Mouse (Mus musculus) midbrain, postnatal 0 days (tissue): Measurements from ENCODE around the gene Zbtb16. TPM values are rescaled to one million over a fixed set of nuclear protein-coding genes. Genes with fewer than 3 reads are reported as not detected.

Experiments
- ATAC-seq: fragments of 200-750 bp; cut with Nextera tagmentation; 2 replicates; pipeline ENCODE4 v1.8.0; 2017; ENCODE audit warnings: moderate number of reproducible peaks, mild to moderate bottlenecking, moderate TSS enrichment, moderate library complexity; ENCODE audit not compliant: low FRiP score
- DNase-seq: peaks from one replicate; pipeline ENCODE4 v3.0.0-alpha.2; 2015; ENCODE audit warnings: low spot score
- H3K27ac ChIP-seq: fragments of 300-500 bp; sonication (generic); 2 replicates; pipeline ENCODE4 v1.5.1; 2014; ENCODE audit warnings: low read depth, mild to moderate bottlenecking, low read length, mixed read lengths
- H3K27me3 ChIP-seq: fragments of 300-500 bp; sonication (generic); 2 replicates; pipeline ENCODE4 v1.6.1; 2014; ENCODE audit warnings: low read length, control low read depth, mixed read lengths; ENCODE audit not compliant: insufficient read depth
- H3K36me3 ChIP-seq: fragments of 300-500 bp; sonication (generic); 2 replicates; pipeline ENCODE4 v1.6.1; 2014; ENCODE audit warnings: low read length, control low read depth, mixed read lengths; ENCODE audit not compliant: insufficient read depth
- H3K4me1 ChIP-seq: fragments of 300-500 bp; sonication (generic); 2 replicates; pipeline ENCODE4 v1.6.1; 2014; ENCODE audit warnings: mild to moderate bottlenecking, control low read depth, antibody characterized with exemption, low read length, mixed read lengths; ENCODE audit not compliant: insufficient read depth
- H3K4me2 ChIP-seq: fragments of 300-500 bp; sonication (generic); 2 replicates; pipeline ENCODE4 v1.6.1; 2014; ENCODE audit warnings: low read depth, mild to moderate bottlenecking, low read length, mixed read lengths; ENCODE audit not compliant: poor library complexity, severe bottlenecking
- H3K4me3 ChIP-seq: fragments of 300-500 bp; sonication (generic); 2 replicates; pipeline ENCODE4 v1.5.1; 2014; ENCODE audit warnings: low read depth, mild to moderate bottlenecking, low read length, moderate library complexity
- H3K9ac ChIP-seq: fragments of 300-500 bp; sonication (generic); replicated peaks from 2 replicates; pipeline ENCODE4 v1.6.1; 2014; ENCODE audit warnings: mild to moderate bottlenecking, low read length, moderate library complexity, mixed read lengths; ENCODE audit not compliant: poor library complexity, severe bottlenecking
- H3K9me3 ChIP-seq: fragments of 300-500 bp; sonication (generic); 2 replicates; pipeline ENCODE4 v1.6.1; 2016; ENCODE audit warnings: low read length, control low read depth
- CTCF ChIP-seq: IDR thresholded peaks from 2 replicates; pipeline ENCODE4 v1.5.1; 2016; ENCODE audit warnings: antibody characterized with exemption, mild to moderate bottlenecking
- WGBS: fragments of 180-500 bp; shearing (Covaris S2); extraction: QIAGEN DNeasy Blood & Tissue Kit; methylation state at CpG from one replicate; pipeline ENCODE4 v1.1.7; 2014; 5-methylcytosine and 5-hydroxymethylcytosine counted together
- polyA plus RNA-seq: library from polyadenylated mRNA; unstranded; fragments of >200 nt; fragmentation: Nextera tagmentation; extraction: Ambion mirVana; gene quantifications from 2 replicates; pipeline ENCODE4 v1.2.1, GENCODE M21; 2015
- total RNA-seq: library from RNA; depleted of rRNA; stranded (reverse); fragments of >200 nt; gene quantifications from 2 replicates; pipeline ENCODE4 v1.2.3, GENCODE M21; 2014; rRNA removed

Gene Zbtb16
- total and polyA plus RNA-seq, 2 experiments from 2014 or later = 6.1 to 8.3 TPM

DNA sequence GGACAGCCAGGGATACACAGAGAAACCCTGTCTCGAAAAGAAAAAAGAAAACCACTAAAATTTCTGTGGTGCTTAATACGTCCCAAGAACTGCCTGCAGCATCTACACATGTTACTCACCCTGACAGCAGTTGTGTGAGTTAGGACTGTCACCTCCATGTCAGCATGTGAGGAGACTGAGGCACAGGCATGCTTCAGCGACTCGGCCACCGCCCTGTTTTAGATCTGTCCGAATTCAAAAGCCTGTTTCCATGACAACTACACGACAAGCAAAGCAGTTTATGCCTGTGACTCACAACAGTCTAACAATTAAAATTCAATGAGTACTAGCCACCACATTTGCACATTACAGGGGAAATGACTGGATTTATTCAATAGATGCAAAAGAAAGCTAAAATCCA is 228.6 kb downstream of the Zbtb16 start:
- Histone ChIP-seq H3K4me1 (no peaks in the 10 kb centered on the region), H3K9ac (no peak overlapping the region), H3K27ac (no peak overlapping the region), H3K27me3 (no peaks in the 10 kb centered on the region), H3K9me3 (no peaks in the 10 kb centered on the region), H3K36me3 (no peaks in the 10 kb centered on the region), H3K4me2 (no peak overlapping the region), H3K4me3 (no peak overlapping the region)
- ATAC-seq (no peak), DNase-seq (peak; percentile 15)
- WGBS = 25% methylated on average over 7 of the region's 7 CpGs
- no peak for TF ChIP-seq CTCF

- Histone ChIP-seq H3K4me3 (no peak overlapping the region), H3K27ac (no peak overlapping the region), H3K9ac (no peak overlapping the region), H3K9me3 (no peaks in the 10 kb centered on the region), H3K4me1 (no peaks in the 10 kb centered on the region), H3K4me2 (no peak overlapping the region), H3K36me3 (no peaks in the 10 kb centered on the region), H3K27me3 (no peaks in the 10 kb centered on the region)
- DNase-seq = no peak
- 87% methylated on average over 7 of the region's 7 CpGs for WGBS
- TF ChIP-seq CTCF = no peak
- no peak for ATAC-seq
Observed at GRCm38 (mm10) chr9:48606171-48606570, 229.9 kb downstream of the Zbtb16 start.

GRCm38 (mm10) chr9:48605697-48606096 is 230.3 kb downstream of the Zbtb16 start:
- ATAC-seq = no peak
- no peak for TF ChIP-seq CTCF
- no peaks in the 10 kb centered on the region for H3K36me3 ChIP-seq
- no peak for DNase-seq
- no peaks in the 10 kb centered on the region for H3K9me3 ChIP-seq
- 88% methylated on average over 5 of the region's 5 CpGs for WGBS
- H3K4me3 ChIP-seq = no peak overlapping the region
- H3K9ac ChIP-seq = no peak overlapping the region
- H3K4me2 ChIP-seq = no peak overlapping the region
- no peaks in the 10 kb centered on the region for H3K27me3 ChIP-seq
- no peak overlapping the region for H3K27ac ChIP-seq
- no peaks in the 10 kb centered on the region for H3K4me1 ChIP-seq

DNA sequence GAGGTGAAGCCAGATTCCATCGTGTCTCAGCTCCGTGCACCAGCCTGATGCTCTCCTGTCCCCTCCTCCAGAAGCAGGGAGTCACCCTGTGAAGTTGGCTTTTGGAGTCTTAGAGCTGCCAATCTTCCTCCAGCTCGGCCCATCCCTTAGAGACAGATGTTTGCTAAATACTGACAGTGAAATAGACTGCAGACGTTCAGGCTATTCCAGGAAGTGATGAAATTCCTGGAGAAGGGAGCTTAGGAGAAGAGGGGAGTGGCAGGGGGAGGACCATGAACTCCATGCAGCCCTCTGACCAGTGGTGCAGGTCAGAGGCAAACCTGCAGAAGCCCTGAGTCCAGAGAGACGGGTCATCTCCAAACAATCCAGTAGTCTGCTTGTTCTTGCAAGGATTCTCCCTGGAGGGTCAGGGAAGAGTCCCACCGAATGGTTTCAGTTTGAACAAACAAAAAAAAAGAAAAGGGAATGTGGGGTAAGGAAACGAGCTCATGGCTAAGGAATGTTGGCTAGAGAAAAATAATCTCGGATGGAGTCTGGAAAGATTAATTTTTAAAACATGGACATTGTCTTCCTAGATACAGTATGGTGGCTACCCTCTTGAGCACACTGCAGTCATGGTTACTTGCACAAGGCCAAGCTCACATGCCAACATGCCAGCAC is 231.0 kb downstream of the Zbtb16 start, which contains the start of gene Nnmt:
Nnmt (minus strand) TSS at position 215 of the 660 bp plus-strand sequence.
- H3K9me3 ChIP-seq = no peaks in the 10 kb centered on the region
- H3K4me1 ChIP-seq = no peaks in the 10 kb centered on the region
- TF ChIP-seq CTCF = no peak
- no peak within 1 kb of the TSS for H3K27ac ChIP-seq
- no peak within 1 kb of the TSS for H3K9ac ChIP-seq
- DNase-seq (no peak), ATAC-seq (no peak)
- H3K4me2 ChIP-seq = no peak within 1 kb of the TSS
- H3K27me3 ChIP-seq = no peaks in the 10 kb centered on the region
- WGBS = 54% methylated on average over 8 of the region's 8 CpGs
- H3K36me3 ChIP-seq = no peaks in the 10 kb centered on the region
- no peak within 1 kb of the TSS for H3K4me3 ChIP-seq

Other genes with a start within 250 kb of the Zbtb16 start
- 0.57 and 1.4 TPM in 2 replicates for gene Nnmt, start 231.1 kb downstream of the Zbtb16 start, total RNA-seq
- gene Nnmt, start 231.1 kb downstream of the Zbtb16 start, polyA plus RNA-seq = 3.1 and 3.5 TPM in 2 replicates
- gene Htr3a, start 74.9 kb upstream of the Zbtb16 start, total RNA-seq = 0.93 and 1.4 TPM in 2 replicates
- gene Htr3a, start 74.9 kb upstream of the Zbtb16 start, polyA plus RNA-seq = 0.54 and 0.72 TPM in 2 replicates
- gene Htr3b, start 128.8 kb upstream of the Zbtb16 start, total RNA-seq = not detected in 2 replicates
- 0.06 and 0.10 TPM in 2 replicates for gene Htr3b, start 128.8 kb upstream of the Zbtb16 start, polyA plus RNA-seq
- 21.1 and 28.6 TPM in 2 replicates for gene Usp28, start 149.2 kb upstream of the Zbtb16 start, total RNA-seq
- gene Usp28, start 149.2 kb upstream of the Zbtb16 start, polyA plus RNA-seq = 11.7 and 16.9 TPM in 2 replicates
- 11.7 and 14.2 TPM in 2 replicates for gene Zw10, start 219.4 kb upstream of the Zbtb16 start, total RNA-seq
- 16.7 and 17.6 TPM in 2 replicates for gene Zw10, start 219.4 kb upstream of the Zbtb16 start, polyA plus RNA-seq
- gene Tmprss5, start 245.0 kb upstream of the Zbtb16 start, total RNA-seq = 0.22 and 0.80 TPM in 2 replicates
- 0.25 and 0.46 TPM in 2 replicates for gene Tmprss5, start 245.0 kb upstream of the Zbtb16 start, polyA plus RNA-seq